Mouse (Mus musculus) midbrain, postnatal 0 days (tissue): Measurements from ENCODE around the gene Porcn. TPM values are rescaled to one million over a fixed set of nuclear protein-coding genes. Genes with fewer than 3 reads are reported as not detected.

ENCODE experiments used
- ATAC-seq: fragments of 200-750 bp; cut with Nextera tagmentation; 2 replicates; pipeline ENCODE4 v1.8.0; 2017; ENCODE audit warnings: moderate number of reproducible peaks, mild to moderate bottlenecking, moderate TSS enrichment, moderate library complexity; ENCODE audit not compliant: low FRiP score
- DNase-seq: peaks from one replicate; pipeline ENCODE4 v3.0.0-alpha.2; 2015; ENCODE audit warnings: low spot score
- H3K27ac ChIP-seq: fragments of 300-500 bp; sonication (generic); 2 replicates; pipeline ENCODE4 v1.5.1; 2014; ENCODE audit warnings: low read depth, mild to moderate bottlenecking, low read length, mixed read lengths
- H3K27me3 ChIP-seq: fragments of 300-500 bp; sonication (generic); 2 replicates; pipeline ENCODE4 v1.6.1; 2014; ENCODE audit warnings: low read length, control low read depth, mixed read lengths; ENCODE audit not compliant: insufficient read depth
- H3K36me3 ChIP-seq: fragments of 300-500 bp; sonication (generic); 2 replicates; pipeline ENCODE4 v1.6.1; 2014; ENCODE audit warnings: low read length, control low read depth, mixed read lengths; ENCODE audit not compliant: insufficient read depth
- H3K4me1 ChIP-seq: fragments of 300-500 bp; sonication (generic); 2 replicates; pipeline ENCODE4 v1.6.1; 2014; ENCODE audit warnings: mild to moderate bottlenecking, control low read depth, antibody characterized with exemption, low read length, mixed read lengths; ENCODE audit not compliant: insufficient read depth
- H3K4me2 ChIP-seq: fragments of 300-500 bp; sonication (generic); 2 replicates; pipeline ENCODE4 v1.6.1; 2014; ENCODE audit warnings: low read depth, mild to moderate bottlenecking, low read length, mixed read lengths; ENCODE audit not compliant: poor library complexity, severe bottlenecking
- H3K4me3 ChIP-seq: fragments of 300-500 bp; sonication (generic); 2 replicates; pipeline ENCODE4 v1.5.1; 2014; ENCODE audit warnings: low read depth, mild to moderate bottlenecking, low read length, moderate library complexity
- H3K9ac ChIP-seq: fragments of 300-500 bp; sonication (generic); replicated peaks from 2 replicates; pipeline ENCODE4 v1.6.1; 2014; ENCODE audit warnings: mild to moderate bottlenecking, low read length, moderate library complexity, mixed read lengths; ENCODE audit not compliant: poor library complexity, severe bottlenecking
- H3K9me3 ChIP-seq: fragments of 300-500 bp; sonication (generic); 2 replicates; pipeline ENCODE4 v1.6.1; 2016; ENCODE audit warnings: low read length, control low read depth
- CTCF ChIP-seq: IDR thresholded peaks from 2 replicates; pipeline ENCODE4 v1.5.1; 2016; ENCODE audit warnings: antibody characterized with exemption, mild to moderate bottlenecking
- WGBS: fragments of 180-500 bp; shearing (Covaris S2); extraction: QIAGEN DNeasy Blood & Tissue Kit; methylation state at CpG from one replicate; pipeline ENCODE4 v1.1.7; 2014; 5-methylcytosine and 5-hydroxymethylcytosine counted together
- polyA plus RNA-seq: library from polyadenylated mRNA; unstranded; fragments of >200 nt; fragmentation: Nextera tagmentation; extraction: Ambion mirVana; gene quantifications from 2 replicates; pipeline ENCODE4 v1.2.1, GENCODE M21; 2015
- total RNA-seq: library from RNA; depleted of rRNA; stranded (reverse); fragments of >200 nt; gene quantifications from 2 replicates; pipeline ENCODE4 v1.2.3, GENCODE M21; 2014

The Porcn gene
- total and polyA plus RNA-seq, 2 experiments from 2014 or later, result 42.3 to 68.0 TPM

DNA sequence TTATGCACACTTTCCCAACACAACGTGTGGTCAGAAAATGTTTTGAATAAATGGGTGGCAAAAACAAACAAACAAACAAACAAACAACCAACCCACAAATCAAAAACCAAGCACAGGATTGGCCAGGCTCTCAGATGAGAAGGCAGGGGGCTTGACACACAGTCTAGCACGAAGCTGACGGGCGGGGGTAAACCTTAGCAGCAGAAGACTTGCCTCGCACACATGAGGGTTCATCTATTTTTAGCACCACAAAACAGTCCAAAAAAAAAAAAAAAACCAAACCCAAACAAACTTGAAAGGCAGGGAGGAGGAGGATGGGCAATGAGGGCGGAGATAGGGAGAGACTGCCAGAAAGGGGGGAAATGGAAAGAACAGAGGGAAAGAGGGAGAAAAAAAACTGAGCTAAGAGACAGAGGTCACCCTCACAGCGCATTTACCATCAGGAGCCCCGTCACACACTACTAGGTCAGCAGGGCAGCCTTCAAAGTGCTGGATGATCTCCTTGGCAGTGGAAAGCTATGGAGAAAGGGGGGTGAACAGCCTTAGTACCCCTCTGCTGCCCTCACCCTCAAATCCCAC, 42.3 kb upstream of the Porcn start:
- Histone ChIP-seq H3K27me3 (no peaks in the 10 kb centered on the region), H3K4me3 (no peak overlapping the region), H3K9me3 (no peaks in the 10 kb centered on the region), H3K27ac (no peak overlapping the region), H3K4me1 (no peaks in the 10 kb centered on the region), H3K36me3 (0 out of 2 replicates have a peak, but pooled peaks cover 5% of the 10 kb centered on the region), H3K9ac (no peak overlapping the region), H3K4me2 (no peak overlapping the region)
- ATAC-seq, result no peak
- TF ChIP-seq CTCF, result no peak
- no peak for DNase-seq
- 88% methylated on average over 8 of the region's 8 CpGs for WGBS

DNA sequence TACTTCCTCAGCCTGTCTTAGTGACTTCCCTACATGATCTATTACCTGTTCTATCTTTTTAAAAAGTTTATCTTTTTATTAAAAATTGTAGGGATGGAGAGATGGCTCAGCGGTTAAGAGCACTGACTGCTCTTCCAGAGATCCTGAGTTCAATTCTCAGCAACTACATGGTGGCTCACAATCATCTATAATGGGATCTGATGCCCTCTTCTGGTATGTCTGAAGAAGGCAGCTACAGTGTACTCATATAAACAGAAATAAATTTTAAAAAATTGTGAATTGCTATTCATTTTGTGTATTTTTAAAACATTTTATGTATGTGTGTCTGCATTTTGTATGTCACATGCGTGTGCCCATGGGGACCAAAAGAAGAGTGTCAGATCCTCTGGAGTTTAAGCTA, 41.4 kb upstream of the Porcn start:
- Histone ChIP-seq H3K27me3 (no peaks in the 10 kb centered on the region), H3K9ac (no peak overlapping the region), H3K27ac (no peak overlapping the region), H3K4me1 (no peaks in the 10 kb centered on the region), H3K9me3 (no peaks in the 10 kb centered on the region), H3K36me3 (0 out of 2 replicates have a peak, but pooled peaks cover 5% of the 10 kb centered on the region), H3K4me2 (no peak overlapping the region), H3K4me3 (no peak overlapping the region)
- 81% methylated on average over 2 of the region's 2 CpGs for WGBS
- TF ChIP-seq CTCF, result peak; percentile 35
- ATAC-seq, result no peak
- no peak for DNase-seq

DNA sequence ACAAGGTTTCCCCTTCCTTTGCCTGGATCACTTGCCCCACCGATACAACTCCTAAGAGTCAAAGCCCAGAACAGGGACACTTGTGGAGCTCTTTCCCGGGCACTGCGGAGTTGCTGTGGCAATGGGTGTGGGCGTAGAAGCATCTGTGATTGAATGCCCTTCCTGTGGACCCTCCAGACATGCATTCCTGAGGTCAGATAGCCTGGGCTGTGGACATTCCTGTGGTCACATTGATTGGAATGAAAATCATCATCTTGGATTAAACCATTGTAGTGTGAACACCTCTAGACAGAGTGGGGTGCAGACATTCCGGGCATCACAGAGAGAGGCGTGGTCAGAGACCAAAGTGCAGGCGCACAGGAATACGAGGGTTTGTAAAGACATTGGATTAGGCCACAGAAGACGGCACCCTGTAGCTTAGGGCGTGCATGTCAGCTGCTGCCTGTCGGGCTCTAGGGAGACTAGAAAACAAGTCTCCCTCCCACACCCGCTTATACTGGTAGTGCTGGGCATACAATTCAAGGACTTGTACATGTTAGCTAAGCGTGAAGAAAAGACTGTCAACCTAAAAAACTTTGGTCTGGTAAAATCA, 32.6 kb upstream of the Porcn start:
- H3K27ac ChIP-seq, result no peak overlapping the region

DNA sequence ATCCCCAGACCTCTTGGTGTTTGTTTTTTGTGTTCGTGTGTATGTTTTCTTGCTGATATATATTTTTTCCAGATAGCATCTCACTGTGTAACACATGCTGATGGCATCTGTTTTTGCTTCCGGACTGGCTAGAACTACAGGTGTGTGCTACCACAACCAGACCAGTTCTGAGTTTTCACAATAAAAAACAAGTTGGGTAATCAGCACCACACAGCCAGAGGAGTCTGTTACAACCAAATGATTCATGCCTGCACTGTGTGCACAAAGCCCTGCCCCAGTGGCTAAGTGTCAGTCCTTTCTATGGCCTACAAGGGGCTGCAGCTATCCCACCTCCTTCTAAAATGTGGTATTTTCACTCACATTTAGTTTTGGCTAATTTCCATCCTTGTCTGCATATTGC, 30.4 kb upstream of the Porcn start:
- H3K4me2 ChIP-seq, result no peak overlapping the region
- WGBS, result 68% methylated on average over 2 of the region's 2 CpGs
- no peaks in the 10 kb centered on the region for H3K4me1 ChIP-seq
- H3K4me3 ChIP-seq, result no peak overlapping the region
- H3K9ac ChIP-seq, result no peak overlapping the region
- TF ChIP-seq CTCF, result no peak
- no peaks in the 10 kb centered on the region for H3K27me3 ChIP-seq
- H3K36me3 ChIP-seq, result no peaks in the 10 kb centered on the region
- DNase-seq, result no peak
- 0 out of 2 replicates have a peak, but pooled peaks cover 4% of the 10 kb centered on the region for H3K9me3 ChIP-seq
- no peak overlapping the region for H3K27ac ChIP-seq
- ATAC-seq, result no peak

More for the DNA sequence above, 32.6 kb upstream of the Porcn start:
- Histone ChIP-seq H3K9ac (no peak overlapping the region), H3K4me1 (no peaks in the 10 kb centered on the region), H3K9me3 (0 out of 2 replicates have a peak, but pooled peaks cover 4% of the 10 kb centered on the region), H3K4me3 (no peak overlapping the region), H3K4me2 (no peak overlapping the region), H3K27me3 (no peaks in the 10 kb centered on the region), H3K36me3 (no peaks in the 10 kb centered on the region)
- DNase-seq (no peak), ATAC-seq (no peak)
- 67% methylated on average over 13 of the region's 13 CpGs for WGBS
- no peak for TF ChIP-seq CTCF

DNA sequence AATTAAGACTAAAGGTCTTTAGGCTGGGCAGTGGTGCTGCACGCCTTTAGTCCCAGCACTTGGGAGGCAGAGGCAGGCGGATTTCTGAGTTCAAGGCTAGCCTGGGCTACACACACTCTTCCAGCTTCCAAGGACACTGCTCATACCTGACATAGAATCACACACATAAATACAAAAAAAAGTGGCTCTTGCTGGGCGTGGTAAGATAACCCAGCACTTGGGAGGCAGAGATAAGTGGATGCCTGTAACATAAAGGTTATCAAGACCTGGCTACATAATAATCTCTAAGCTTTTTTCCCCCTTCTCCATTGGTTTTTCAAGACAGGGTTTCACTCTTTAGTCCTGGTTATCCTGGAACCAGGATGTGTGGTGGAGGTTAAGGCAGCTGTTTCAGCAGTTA, 27.3 kb upstream of the Porcn start:
- Histone ChIP-seq H3K4me2 (no peak overlapping the region), H3K27me3 (no peaks in the 10 kb centered on the region), H3K9ac (no peak overlapping the region), H3K4me1 (no peaks in the 10 kb centered on the region), H3K27ac (no peak overlapping the region), H3K9me3 (0 out of 2 replicates have a peak, but pooled peaks cover 4% of the 10 kb centered on the region), H3K36me3 (no peaks in the 10 kb centered on the region), H3K4me3 (no peak overlapping the region)
- WGBS, result 81% methylated on average over 3 of the region's 3 CpGs
- TF ChIP-seq CTCF, result no peak
- ATAC-seq (no peak), DNase-seq (no peak)

DNA sequence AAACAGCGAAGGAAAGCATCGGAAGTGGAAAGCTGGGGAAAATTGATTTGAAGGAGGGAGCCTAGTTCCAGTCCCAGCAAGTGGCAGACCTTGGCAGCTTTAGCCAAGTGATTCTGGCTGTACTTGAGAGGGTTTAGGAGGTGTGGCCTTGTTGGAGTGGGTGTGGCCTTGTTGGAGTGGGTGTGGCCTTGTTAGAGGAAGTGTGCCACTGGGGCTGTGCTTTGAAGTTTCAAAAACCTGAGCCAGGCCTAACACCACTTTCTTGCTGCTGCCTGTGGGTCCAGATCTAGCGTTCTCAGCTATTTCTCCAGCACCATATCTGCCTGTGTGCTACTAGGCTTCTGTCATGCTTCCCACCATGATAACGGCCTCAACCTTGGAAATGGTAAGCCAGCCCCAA, 23.9 kb upstream of the Porcn start:
- Histone ChIP-seq H3K27me3 (no peaks in the 10 kb centered on the region), H3K27ac (no peak overlapping the region), H3K36me3 (no peaks in the 10 kb centered on the region), H3K4me3 (no peak overlapping the region), H3K9me3 (no peaks in the 10 kb centered on the region), H3K4me1 (no peaks in the 10 kb centered on the region), H3K9ac (no peak overlapping the region), H3K4me2 (no peak overlapping the region)
- WGBS, result 69% methylated on average over 4 of the region's 4 CpGs
- ATAC-seq (no peak), DNase-seq (no peak)
- no peak for TF ChIP-seq CTCF
